Mouse (Mus musculus): Measurements from ENCODE around the gene Rcor2.

The Rcor2 gene

GRCm38 (mm10) chr19:7294098-7294876 is 27.2 kb downstream of the Rcor2 start:
- DNase-seq (ENCODE audit: low spot score), result no peak

GRCm38 (mm10) chr19:7295071-7295658 is 28.0 kb downstream of the Rcor2 start:
- DNase-seq (ENCODE audit: low spot score), result no peak

- no peak for DNase-seq (ENCODE audit: low spot score)
Observed at GRCm38 (mm10) chr19:7295959-7296358, 28.8 kb downstream of the Rcor2 start.

- no peak for DNase-seq (ENCODE audit: low spot score)
Observed at GRCm38 (mm10) chr19:7299052-7299451, 31.9 kb downstream of the Rcor2 start.

GRCm38 (mm10) chr19:7300078-7300477 is 33.0 kb downstream of the Rcor2 start:
- no peak for DNase-seq (ENCODE audit: low spot score)

GRCm38 (mm10) chr19:7301647-7302492 is 34.7 kb downstream of the Rcor2 start:
- DNase-seq (ENCODE audit: low spot score), result no peak

GRCm38 (mm10) chr19:7302493-7302797 is 35.3 kb downstream of the Rcor2 start:
- DNase-seq (ENCODE audit: low spot score), result no peak

GRCm38 (mm10) chr19:7303796-7304195 is 36.7 kb downstream of the Rcor2 start:
- DNase-seq (ENCODE audit: low spot score), result no peak

- DNase-seq (ENCODE audit: low spot score), result no peak
Observed at GRCm38 (mm10) chr19:7304801-7305200, 37.7 kb downstream of the Rcor2 start.

GRCm38 (mm10) chr19:7305380-7306310 is 38.5 kb downstream of the Rcor2 start:
- DNase-seq (ENCODE audit: low spot score), result no peak

- peak; percentile 47 for DNase-seq (ENCODE audit: low spot score)
Observed at GRCm38 (mm10) chr19:7306968-7307367, 39.8 kb downstream of the Rcor2 start.

GRCm38 (mm10) chr19:7307995-7308770 is 41.1 kb downstream of the Rcor2 start:
- DNase-seq (ENCODE audit: low spot score), result peak; percentile 33

GRCm38 (mm10) chr19:7309738-7310330 is 42.7 kb downstream of the Rcor2 start:
- no peak for DNase-seq (ENCODE audit: low spot score)

- DNase-seq (ENCODE audit: low spot score), result peak; percentile 44
Observed at GRCm38 (mm10) chr19:7310704-7311103, 43.6 kb downstream of the Rcor2 start.

- DNase-seq (ENCODE audit: low spot score), result no peak
Observed at GRCm38 (mm10) chr19:7311306-7311705, 44.2 kb downstream of the Rcor2 start.

- DNase-seq (ENCODE audit: low spot score), result no peak
Observed at GRCm38 (mm10) chr19:7313660-7314059, 46.5 kb downstream of the Rcor2 start.

GRCm38 (mm10) chr19:7314976-7315586 is 48.0 kb downstream of the Rcor2 start:
- DNase-seq (ENCODE audit: low spot score), result no peak

GRCm38 (mm10) chr19:7315587-7315984 is 48.5 kb downstream of the Rcor2 start:
- no peak for DNase-seq (ENCODE audit: low spot score)

- DNase-seq (ENCODE audit: low spot score), result no peak
Observed at GRCm38 (mm10) chr19:7316822-7317221, 49.7 kb downstream of the Rcor2 start.

- DNase-seq (ENCODE audit: low spot score), result peak; percentile 42
Observed at GRCm38 (mm10) chr19:7317716-7318115, 50.6 kb downstream of the Rcor2 start.
